Mouse (Mus musculus) heart, embryonic 16.5 days (tissue): ENCODE results near the gene Ltbp3. TPM values are rescaled to one million over a fixed set of nuclear protein-coding genes. Genes with fewer than 3 reads are reported as not detected.
"Not testable (repeated sequence)": the region's sequence is repeated elsewhere in the genome, so short reads cannot be mapped to it uniquely, and the experiment has no call there.

Source experiments
- ATAC-seq: fragments of 200-750 bp; cut with Nextera tagmentation; replicated peaks from 2 replicates; pipeline ENCODE4 v1.8.0; 2017; ENCODE audit warnings: moderate number of reproducible peaks; ENCODE audit not compliant: insufficient read depth, low FRiP score; ENCODE audit errors: extremely low read depth
- H3K27ac ChIP-seq: fragments of 300-500 bp; sonication (generic); 2 replicates; pipeline ENCODE4 v1.5.1; 2014; ENCODE audit warnings: mild to moderate bottlenecking, low read length, control low read depth, moderate library complexity
- H3K27me3 ChIP-seq: fragments of 300-500 bp; sonication (generic); 2 replicates; pipeline ENCODE4 v1.6.1; 2014; ENCODE audit warnings: low read length, mixed read lengths; ENCODE audit not compliant: control insufficient read depth, insufficient read depth
- H3K36me3 ChIP-seq: fragments of 300-500 bp; sonication (generic); 2 replicates; pipeline ENCODE4 v1.6.1; 2014; ENCODE audit not compliant: control insufficient read depth, insufficient read depth
- H3K4me1 ChIP-seq: fragments of 300-500 bp; sonication (generic); 2 replicates; pipeline ENCODE4 v1.6.1; 2014; ENCODE audit warnings: low read length, mixed read lengths; ENCODE audit not compliant: control insufficient read depth, insufficient read depth
- H3K4me2 ChIP-seq: fragments of 300-500 bp; sonication (generic); 2 replicates; pipeline ENCODE4 v1.6.1; 2014; ENCODE audit warnings: low read depth, mild to moderate bottlenecking, control low read depth, low read length
- H3K4me3 ChIP-seq: fragments of 300-500 bp; sonication (generic); 2 replicates; pipeline ENCODE4 v1.5.1; 2014; ENCODE audit warnings: mild to moderate bottlenecking, control low read depth, low read length
- H3K9ac ChIP-seq: fragments of 300-500 bp; sonication (generic); 2 replicates; pipeline ENCODE4 v1.6.1; 2014; ENCODE audit warnings: low read length, control low read depth
- H3K9me3 ChIP-seq: fragments of 300-500 bp; sonication (generic); replicated peaks from 2 replicates; pipeline ENCODE4 v1.6.1; 2016; ENCODE audit warnings: low read length; ENCODE audit not compliant: control insufficient read depth
- WGBS: fragments of 180-500 bp; shearing (Covaris S2); extraction: QIAGEN DNeasy Blood & Tissue Kit; methylation state at CpG from one replicate; pipeline ENCODE4 v1.1.7; 2014; 5-methylcytosine and 5-hydroxymethylcytosine counted together
- polyA plus RNA-seq: library from polyadenylated mRNA; unstranded; fragments of >200 nt; fragmentation: Nextera tagmentation; extraction: Ambion mirVana; gene quantifications from 2 replicates; pipeline ENCODE4 v1.2.1, GENCODE M21; 2015

Gene Ltbp3
- polyA plus RNA-seq, 1 experiment from 2014 or later = 27.3 TPM

DNA sequence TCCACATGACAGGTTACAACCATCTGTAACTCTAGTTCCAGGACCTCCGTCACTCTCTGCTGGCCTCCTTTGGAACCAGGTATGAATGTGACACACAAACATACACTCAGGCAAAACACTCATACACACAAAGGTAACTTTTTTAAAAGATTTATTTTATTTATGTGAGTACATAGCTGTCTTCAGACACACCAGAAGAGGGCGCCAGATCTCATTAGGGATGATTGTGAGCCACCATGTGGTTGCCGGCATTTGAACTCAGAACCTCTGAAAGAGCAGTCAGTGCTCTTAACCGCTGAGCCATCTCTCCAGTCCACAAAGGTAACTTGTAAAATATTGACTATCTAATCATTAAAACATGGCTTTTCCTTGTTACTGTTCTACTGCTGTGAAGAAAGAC, 50.6 kb downstream of the Ltbp3 start:
- Histone ChIP-seq H3K9ac (no peak overlapping the region), H3K4me2 (no peak overlapping the region), H3K36me3 (peaks cover 13% of the 10 kb centered on the region), H3K9me3 (no peaks in the 10 kb centered on the region), H3K27me3 (no peaks in the 10 kb centered on the region), H3K4me3 (no peak overlapping the region), H3K4me1 (peaks cover 20% of the 10 kb centered on the region), H3K27ac (no peak overlapping the region)
- ATAC-seq = no peak
- WGBS = 69% methylated on average over 4 of the region's 4 CpGs

DNA sequence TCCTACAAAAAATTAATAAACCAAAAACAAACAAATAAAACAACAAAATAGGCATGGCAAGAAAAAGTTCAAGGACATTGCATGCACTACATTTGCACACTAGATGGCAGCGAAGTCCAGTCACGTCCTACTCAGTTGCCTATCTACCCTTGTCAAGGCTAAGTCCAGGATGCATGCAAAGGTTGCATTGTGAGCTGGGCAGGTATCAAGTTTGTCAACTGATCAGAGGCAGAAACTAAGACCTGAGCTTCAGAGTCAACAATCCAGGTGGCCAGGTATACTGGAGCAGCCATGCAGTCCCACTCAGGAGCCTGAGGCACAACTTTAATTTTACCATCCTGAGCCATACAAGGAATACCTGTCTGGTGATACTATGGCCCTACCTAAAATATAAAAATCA, 52.4 kb downstream of the Ltbp3 start:
- no peak overlapping the region for H3K27ac ChIP-seq
- WGBS = 0% methylated on average over 2 of the region's 2 CpGs
- H3K9ac ChIP-seq = no peak overlapping the region
- peaks cover 27% of the 10 kb centered on the region for H3K36me3 ChIP-seq
- H3K27me3 ChIP-seq = no peaks in the 10 kb centered on the region
- peak; percentile 59 for ATAC-seq
- peaks cover 17% of the 10 kb centered on the region for H3K4me1 ChIP-seq
- no peaks in the 10 kb centered on the region for H3K9me3 ChIP-seq
- H3K4me2 ChIP-seq = no peak overlapping the region
- no peak overlapping the region for H3K4me3 ChIP-seq

DNA sequence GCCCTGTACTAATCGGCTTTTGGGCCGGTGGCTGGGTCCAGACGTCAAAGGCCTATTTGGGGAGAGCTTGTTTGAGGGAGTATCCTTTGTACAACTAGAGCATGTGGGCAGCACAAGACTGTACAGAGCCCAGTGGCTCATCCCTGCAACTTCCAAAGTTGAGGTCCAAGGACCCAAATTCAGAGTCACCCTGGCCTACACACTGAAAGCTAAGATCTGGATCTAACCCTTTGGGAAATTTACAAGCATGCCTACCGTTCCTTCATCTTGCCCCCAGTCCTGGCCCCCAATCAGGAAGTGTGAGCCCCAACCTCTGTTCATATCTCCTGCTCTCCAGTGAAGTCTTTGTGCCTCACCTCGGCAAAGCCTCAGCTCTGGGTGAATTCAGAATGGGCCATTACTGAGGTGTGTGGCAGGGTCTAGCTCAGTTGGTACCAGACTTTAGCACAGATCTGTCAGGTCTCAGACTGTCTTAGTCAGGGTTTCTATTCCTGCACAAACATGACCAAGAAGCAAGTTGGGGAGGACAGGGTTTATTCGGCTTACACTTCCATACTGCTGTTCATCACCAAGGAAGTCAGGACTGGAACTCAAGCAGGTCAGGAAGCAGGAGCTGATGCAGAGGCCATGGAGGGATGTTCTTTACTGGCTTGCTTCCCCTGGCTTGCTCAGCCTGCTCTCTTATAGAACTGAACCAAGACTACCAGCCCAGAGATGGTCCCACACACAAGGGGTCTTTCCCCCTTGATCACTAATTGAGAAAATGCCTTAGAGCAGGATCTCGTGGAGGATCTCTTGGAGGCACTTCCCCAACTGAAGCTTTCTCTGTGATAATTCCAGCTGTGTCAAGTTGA, 53.4 kb downstream of the Ltbp3 start:
- H3K9me3 ChIP-seq, H3K4me2 ChIP-seq, H3K4me3 ChIP-seq, H3K27me3 ChIP-seq: not testable (repeated sequence)
- peak; percentile 50 for ATAC-seq
- Histone ChIP-seq H3K36me3 (peaks cover 34% of the 10 kb centered on the region), H3K27ac (peak overlapping the region; percentile 76), H3K4me1 (peaks cover 17% of the 10 kb centered on the region), H3K9ac (0 out of 2 replicates have a peak overlapping the region, but pooled peaks have one; percentile 6)
- 17% methylated on average over 7 of the region's 7 CpGs for WGBS

DNA sequence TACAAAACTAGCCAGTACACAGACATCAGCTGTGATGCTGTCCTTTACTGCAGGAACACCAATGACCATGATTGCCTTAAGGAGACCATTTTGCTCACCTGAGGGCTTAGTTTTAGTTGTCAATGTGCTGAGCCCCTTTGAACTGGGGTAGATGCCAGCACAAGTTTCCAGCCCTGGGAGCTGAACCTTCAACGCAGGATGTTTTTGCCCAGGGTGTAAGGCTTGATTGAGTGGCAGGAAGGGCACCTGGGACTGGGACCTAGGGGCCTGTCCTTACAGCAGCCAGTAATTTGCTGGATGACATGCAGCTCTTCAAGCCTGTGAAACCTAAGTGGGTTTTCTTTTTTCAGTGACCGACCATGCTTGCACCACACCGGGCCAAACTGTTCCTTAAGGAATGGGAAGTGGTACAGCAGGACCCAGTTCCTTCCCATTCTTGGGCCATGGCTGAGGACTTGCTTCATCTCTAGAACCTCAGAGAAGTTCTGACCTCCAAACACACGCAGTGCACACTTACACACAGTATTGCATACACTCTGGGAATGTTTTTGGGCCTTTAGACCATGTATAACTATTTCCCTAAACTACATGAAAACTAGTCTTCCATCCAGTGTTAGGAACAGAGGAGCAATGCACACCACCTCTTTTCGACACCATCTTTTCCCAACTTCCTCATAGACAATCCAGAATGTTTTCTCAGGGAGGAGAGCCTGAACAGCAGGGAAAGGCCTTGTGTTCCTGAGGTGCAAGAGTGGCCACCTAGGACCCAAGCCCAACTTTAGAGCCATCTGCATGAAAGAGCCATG, 54.3 kb downstream of the Ltbp3 start:
- no peaks in the 10 kb centered on the region for H3K9me3 ChIP-seq
- 26% methylated on average over 5 of the region's 5 CpGs for WGBS

DNA sequence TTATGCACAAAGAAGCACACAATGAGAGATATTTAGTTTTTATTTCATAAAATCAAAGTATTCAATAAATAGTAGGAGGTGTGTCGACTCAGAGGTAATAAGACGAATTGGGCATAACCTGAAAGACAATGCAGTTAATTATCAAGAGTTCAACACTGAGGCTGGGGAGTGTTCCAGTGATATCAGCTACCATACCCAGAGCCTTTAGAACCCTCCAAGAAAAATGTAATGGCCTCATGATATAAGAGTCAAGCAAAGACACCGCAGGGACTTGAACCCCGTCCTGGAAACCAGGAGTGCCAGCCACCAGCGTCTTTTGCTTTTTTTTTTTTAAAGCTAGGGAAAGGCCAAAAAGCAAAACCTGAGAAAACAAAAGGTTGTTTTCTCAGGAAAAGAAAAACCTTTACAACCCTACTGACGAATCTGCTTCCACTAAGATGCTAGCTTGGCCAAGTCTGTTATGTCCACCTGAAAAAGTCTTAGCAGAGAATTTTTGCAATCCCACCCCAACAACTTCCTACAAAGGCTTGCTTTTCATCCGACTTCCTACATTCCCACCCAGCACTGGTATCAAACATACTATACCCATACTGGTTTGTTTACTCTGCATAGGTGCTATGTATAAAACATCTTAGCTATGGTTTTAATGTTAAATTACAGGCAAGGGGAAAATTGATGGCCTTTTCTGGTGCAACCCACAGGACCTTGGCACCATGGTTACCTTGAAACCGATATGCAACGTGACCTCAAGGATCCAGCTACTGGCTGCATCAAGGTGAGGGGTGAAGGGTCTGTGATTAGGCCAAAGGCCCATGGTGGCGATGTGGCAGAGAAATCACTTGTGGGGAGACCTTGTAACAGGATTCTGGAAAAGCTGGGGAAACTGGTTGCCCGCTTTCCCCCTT, 55.2 kb downstream of the Ltbp3 start:
- peaks cover 17% of the 10 kb centered on the region for H3K4me1 ChIP-seq
- peak overlapping the region; percentile 71 for H3K4me2 ChIP-seq
- peak overlapping the region; percentile 64 for H3K27ac ChIP-seq
- 49% methylated on average over 11 of the region's 11 CpGs for WGBS
- H3K4me3 ChIP-seq = peak overlapping the region; percentile 72
- no peaks in the 10 kb centered on the region for H3K27me3 ChIP-seq
- H3K9ac ChIP-seq = peak overlapping the region; percentile 96
- peaks cover 34% of the 10 kb centered on the region for H3K36me3 ChIP-seq
- H3K9me3 ChIP-seq = no peaks in the 10 kb centered on the region
- ATAC-seq = no peak

More for the DNA sequence above, 54.3 kb downstream of the Ltbp3 start:
- Histone ChIP-seq H3K4me3 (peak overlapping the region; percentile 20; the same call in 1 of the 2 replicates), H3K9ac (peak overlapping the region; percentile 96), H3K4me1 (peaks cover 17% of the 10 kb centered on the region), H3K36me3 (peaks cover 34% of the 10 kb centered on the region), H3K27ac (peak overlapping the region; percentile 64), H3K27me3 (no peaks in the 10 kb centered on the region), H3K4me2 (peak overlapping the region; percentile 71; the same call in 1 of the 2 replicates)
- ATAC-seq = peak; percentile 16; the same call in 1 of the 2 replicates

DNA sequence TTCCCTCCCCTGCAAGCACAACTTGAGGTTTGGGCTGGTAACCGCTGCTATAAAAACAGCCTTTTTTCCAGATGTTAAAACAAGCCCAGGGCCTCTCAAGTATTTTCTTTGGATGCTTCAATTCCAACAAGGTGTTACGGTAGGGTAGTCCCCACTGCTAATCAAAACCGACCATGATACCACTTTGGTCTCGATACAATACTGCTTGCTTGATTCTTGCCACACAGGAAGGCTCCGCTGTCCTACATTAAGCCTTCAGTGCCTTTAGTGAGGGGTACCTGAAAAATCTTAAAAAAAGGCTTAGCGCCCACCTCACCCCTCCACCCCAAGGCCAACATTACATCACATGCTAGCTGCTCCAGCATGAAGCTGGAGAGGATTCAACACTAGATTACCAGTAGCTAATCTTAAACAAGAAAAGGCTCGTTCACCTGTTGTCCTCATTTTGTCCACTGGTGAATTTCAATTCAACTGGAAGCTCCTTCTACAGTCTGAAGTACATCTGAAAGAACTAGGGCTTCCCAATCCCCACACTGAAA, 55.9 kb downstream of the Ltbp3 start:
- no peak for ATAC-seq
- WGBS = 36% methylated on average over 7 of the region's 7 CpGs
- Histone ChIP-seq H3K4me3 (peak overlapping the region; percentile 72), H3K4me2 (peak overlapping the region; percentile 71), H3K27me3 (no peaks in the 10 kb centered on the region), H3K36me3 (peaks cover 34% of the 10 kb centered on the region), H3K9ac (peak overlapping the region; percentile 96), H3K27ac (peak overlapping the region; percentile 64), H3K4me1 (peaks cover 17% of the 10 kb centered on the region), H3K9me3 (no peaks in the 10 kb centered on the region)

DNA sequence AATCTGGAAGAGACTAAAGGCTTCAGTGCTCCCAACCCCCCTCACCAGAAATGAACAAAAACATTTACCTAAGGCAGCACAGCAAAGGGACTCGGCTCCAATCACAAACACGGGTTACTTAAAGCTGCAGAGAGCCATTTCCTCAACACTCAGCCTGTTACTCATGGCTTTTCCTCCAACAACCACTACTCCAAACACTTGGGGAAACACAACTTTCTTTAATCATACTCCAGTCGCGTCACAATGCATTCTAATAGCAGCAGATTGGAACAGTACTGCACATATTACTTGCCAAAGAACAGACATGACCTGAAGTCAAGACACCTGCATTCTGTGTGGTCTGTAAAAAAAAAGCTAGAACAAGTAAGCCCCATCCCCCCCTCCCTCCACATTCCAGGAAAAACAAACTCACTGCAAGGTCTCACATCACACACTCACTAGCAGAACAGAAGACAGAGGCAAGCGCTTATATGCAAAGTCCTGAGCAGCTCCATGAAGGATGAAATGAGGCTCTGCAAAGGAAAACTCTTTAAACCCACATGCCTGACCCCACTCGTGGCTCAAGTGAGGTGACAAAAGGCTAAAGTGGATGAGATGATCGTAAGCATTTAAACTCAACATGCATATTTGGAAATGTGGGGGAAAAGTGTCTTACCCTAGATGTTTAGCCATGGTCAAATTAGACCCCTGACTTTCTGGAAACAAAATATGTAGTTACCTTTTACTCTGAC, 56.8 kb downstream of the Ltbp3 start:
- H3K9ac ChIP-seq = peak overlapping the region; percentile 96
- no peak for ATAC-seq
- peak overlapping the region; percentile 72 for H3K4me3 ChIP-seq
- H3K27ac ChIP-seq = peak overlapping the region; percentile 64
- peaks cover 34% of the 10 kb centered on the region for H3K36me3 ChIP-seq
- no peaks in the 10 kb centered on the region for H3K27me3 ChIP-seq
- H3K4me2 ChIP-seq = peak overlapping the region; percentile 71
- H3K4me1 ChIP-seq = peaks cover 17% of the 10 kb centered on the region
- WGBS = 5% methylated on average over 7 of the region's 7 CpGs
- no peaks in the 10 kb centered on the region for H3K9me3 ChIP-seq
